ENCODE assay signal across 8 mouse cellular contexts in genomic region chr16:16584409-16585032, GRCm38 (mm10). TPM values are rescaled to one million over a fixed set of nuclear protein-coding genes. Genes with fewer than 3 reads are reported as not detected.
A peak's percentile ranks its signal among the peaks of the same experiment; 100 is the strongest.
DNase-seq lines count a peak whose midpoint lies in the region; TF ChIP-seq lines count a peak whose summit lies in the region.

No protein-coding gene starts in this region.

- H3K4me3 ChIP-seq in E14TG2a.4 (replicated peaks; ENCODE audit: low read length): no peak overlapping the region
- H3K4me3 ChIP-seq in bone marrow macrophage, adult 2 months (ENCODE audit: insufficient read depth, low read length): no peak overlapping the region
- no peak overlapping the region for H3K4me3 ChIP-seq in forebrain, embryonic 10.5 days
- H3K4me3 ChIP-seq in lung, adult 2 months (replicated peaks; ENCODE audit: extremely low read depth, low read depth, low read length): no peak overlapping the region
- H3K4me3 ChIP-seq in thymus, adult 2 months (ENCODE audit: control insufficient read depth, insufficient read depth, low read length): no peak overlapping the region

- DNase-seq in forebrain, embryonic 10.5 days (ENCODE audit: extremely low spot score, low spot score): peak; percentile 74
- peak; percentile 79 to 82 for DNase-seq in heart, postnatal 10 days
- peak; percentile 83 to 85 for DNase-seq in kidney, postnatal 4 days
- peak; percentile 61 for DNase-seq in lung, adult 2 months
- DNase-seq in ovary, adult 18-20 months (ENCODE audit: low spot score): peak; percentile 53
- DNase-seq in thymus, adult 2 months: peak; percentile 61

- 75% methylated on average over 4 of the region's 4 CpGs for whole genome bisulfite sequencing in forebrain, embryonic 10.5 days
- WGBS in lung, adult 2 months: 59% methylated on average over 4 of the region's 4 CpGs
- WGBS in thymus, adult 2 months: 82% methylated on average over 4 of the region's 4 CpGs

- no peaks in the 10 kb centered on the region for H3K36me3 ChIP-seq in E14TG2a.4 (ENCODE audit: insufficient read depth, low read length)
- no peaks in the 10 kb centered on the region for H3K36me3 ChIP-seq in forebrain, embryonic 10.5 days (replicated peaks)
- no peaks in the 10 kb centered on the region for H3K36me3 ChIP-seq in thymus, adult 2 months (ENCODE audit: control insufficient read depth, insufficient read depth, low read length)

- intact Hi-C loops in heart, postnatal 10 days (cut with DNase I): loop anchor here (1.0 to 10.0 kb wide), 4 partner anchors 130 to 382 kb away; partner anchors contain the start of gene Dnm1l

- TF ChIP-seq POLR2A in bone marrow macrophage, adult 2 months (IDR thresholded peaks at IDR 0.05; ENCODE audit: borderline replicate concordance, low read depth, low read length): no peak
- TF ChIP-seq POLR2A in lung, adult 2 months (IDR thresholded peaks at IDR 0.05; ENCODE audit: borderline replicate concordance, extremely low read depth, low read depth, low read length): no peak
- no peak for TF ChIP-seq POLR2A in thymus, adult 2 months (IDR thresholded peaks at IDR 0.05; ENCODE audit: control insufficient read depth, extremely low read depth, insufficient read depth, low read length, poor library complexity)

- no peaks in the 10 kb centered on the region for H3K27me3 ChIP-seq in E14TG2a.4 (ENCODE audit: insufficient read depth, low read length)
- H3K27me3 ChIP-seq in forebrain, embryonic 10.5 days (ENCODE audit: poor library complexity, severe bottlenecking): no peaks in the 10 kb centered on the region
- H3K27me3 ChIP-seq in thymus, adult 2 months (ENCODE audit: control insufficient read depth, insufficient read depth, low read length): no peaks in the 10 kb centered on the region

- no peak overlapping the region for H3K27ac ChIP-seq in bone marrow macrophage, adult 2 months (ENCODE audit: insufficient read depth, low read depth, low read length)
- no peak overlapping the region for H3K27ac ChIP-seq in forebrain, embryonic 10.5 days
- no peak overlapping the region for H3K27ac ChIP-seq in thymus, adult 2 months (ENCODE audit: control insufficient read depth, insufficient read depth, low read length)

- H3K9me3 ChIP-seq in E14TG2a.4 (ENCODE audit: low read length): no peaks in the 10 kb centered on the region
- H3K9me3 ChIP-seq in forebrain, embryonic 10.5 days: no peaks in the 10 kb centered on the region

- no peaks in the 10 kb centered on the region; the same call in 1 of the 2 replicates for H3K4me1 ChIP-seq in E14TG2a.4 (replicated peaks; ENCODE audit: low read depth, low read length)
- H3K4me1 ChIP-seq in bone marrow macrophage, adult 2 months (ENCODE audit: control insufficient read depth, insufficient read depth, low read length): peaks cover 13% of the 10 kb centered on the region
- H3K4me1 ChIP-seq in forebrain, embryonic 10.5 days: peaks cover 2% of the 10 kb centered on the region; the same call in 1 of the 2 replicates
- no peaks in the 10 kb centered on the region for H3K4me1 ChIP-seq in lung, adult 2 months (ENCODE audit: control insufficient read depth, insufficient read depth, low read length)
- H3K4me1 ChIP-seq in thymus, adult 2 months (replicated peaks; ENCODE audit: control insufficient read depth, insufficient read depth, low read length): no peaks in the 10 kb centered on the region

- TF ChIP-seq CTCF in E14TG2a.4 (conservative IDR thresholded peaks at IDR 0.05; ENCODE audit: low read length): peak; percentile 74
- peak; percentile 54 for TF ChIP-seq CTCF in bone marrow macrophage, adult 2 months (IDR thresholded peaks at IDR 0.05; ENCODE audit: low read depth, low read length)
- peak; percentile 85 for TF ChIP-seq CTCF in lung, adult 2 months (IDR thresholded peaks at IDR 0.05; ENCODE audit: insufficient read depth, low read length)
- TF ChIP-seq CTCF in thymus, adult 2 months (IDR thresholded peaks at IDR 0.05; ENCODE audit: borderline replicate concordance, control insufficient read depth, extremely low read depth, insufficient read depth, low read length, poor library complexity): no peak

RNA-seq across cellular contexts. Expression of gene Fgd4, which starts 15.8 kb away (rescaled TPM):
- polyA plus RNA-seq in bone marrow macrophage, adult 2 months (2012; ENCODE audit: insufficient read depth, insufficient read length, missing spikeins): 90.8 and 97.9 TPM in 2 replicates
- polyA plus RNA-seq in forebrain, embryonic 10.5 days (2016; fragmentation: Nextera tagmentation; extraction: Ambion mirVana): 13.5 and 14.5 TPM in 2 replicates
- 10 to 100 TPM; 24.1 to 33.1 TPM for total RNA-seq in heart, postnatal 10 days (2021)
- polyA plus RNA-seq in lung, adult 2 months (2012; rRNA removed): 1.8 and 2.2 TPM in 2 replicates
- polyA plus RNA-seq in thymus, adult 2 months (2012; rRNA removed): 0.64 and 0.98 TPM in 2 replicates
